Mouse (Mus musculus): ENCODE data around the gene Flt3.

The Flt3 gene

DNA sequence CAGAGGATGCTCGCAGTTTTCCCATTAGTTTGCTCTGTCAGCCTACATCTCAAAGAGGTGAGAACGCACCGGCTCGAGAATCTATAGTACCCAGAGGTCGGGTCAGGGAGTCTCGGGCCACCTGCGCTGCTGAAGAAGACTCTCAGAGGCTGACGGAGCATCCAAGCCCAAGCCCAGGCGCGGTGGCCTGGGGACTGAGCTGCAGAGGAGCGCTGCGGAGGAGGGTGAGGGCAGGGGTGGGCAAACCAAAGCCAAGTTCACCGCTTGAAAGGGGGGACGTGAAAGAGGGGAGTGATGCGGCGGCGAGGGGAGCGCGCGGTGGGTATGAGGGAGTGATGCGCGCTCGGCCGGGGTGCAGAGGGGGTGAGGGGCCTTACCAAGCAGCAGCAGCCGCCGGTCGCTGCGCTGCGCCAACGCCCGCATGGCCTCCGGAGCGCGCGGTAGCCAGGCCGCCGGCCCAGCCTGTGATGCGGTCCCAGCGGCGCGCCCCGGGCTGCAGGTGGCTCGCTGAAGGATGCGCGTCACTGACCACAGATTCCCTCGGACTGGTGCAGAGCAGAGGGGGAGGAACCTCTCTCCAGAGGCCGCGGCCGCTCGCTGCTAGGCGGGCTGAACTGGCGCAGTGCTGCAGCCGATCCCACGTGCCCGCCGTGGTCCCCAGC is at the start of gene Flt3:
TSS of gene Flt3 (minus strand) at position 647 of the 662 bp plus-strand sequence.
- peak; percentile 22 to 24 for DNase-seq (ENCODE audit: low spot score in 2 of 2)

DNA sequence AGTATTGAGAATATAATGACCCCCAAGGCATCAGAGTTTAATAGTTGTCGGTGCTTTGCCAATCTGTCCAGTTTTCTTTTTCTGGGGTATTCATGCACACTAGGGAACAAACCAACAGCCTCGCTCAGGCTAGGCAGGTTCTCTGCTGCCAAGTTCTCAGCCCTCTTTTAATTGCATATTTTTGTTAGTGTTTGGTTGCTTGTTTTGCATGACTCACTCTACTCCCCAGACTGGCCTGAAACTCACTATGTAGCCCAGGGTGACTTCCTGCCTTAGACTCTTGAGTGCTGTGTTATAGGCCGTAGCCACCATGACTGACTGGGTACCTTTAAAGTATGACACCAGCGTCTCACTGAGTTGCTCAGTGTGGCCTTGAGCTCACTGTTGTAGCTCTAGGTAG is 48.6 kb upstream of the Flt3 start:
- DNase-seq (ENCODE audit: low spot score in 2 of 2) = no peak

GRCm38 (mm10) chr5:147448526-147448925 is 48.2 kb upstream of the Flt3 start:
- no peak for DNase-seq (ENCODE audit: low spot score in 2 of 2)

- peak in 1 of 2 experiments; percentile 46 for DNase-seq (ENCODE audit: low spot score in 2 of 2)
Observed at GRCm38 (mm10) chr5:147445252-147445651, 45.0 kb upstream of the Flt3 start.

- DNase-seq (ENCODE audit: low spot score in 2 of 2) = no peak
Observed at GRCm38 (mm10) chr5:147444757-147445156, 44.5 kb upstream of the Flt3 start.

DNA sequence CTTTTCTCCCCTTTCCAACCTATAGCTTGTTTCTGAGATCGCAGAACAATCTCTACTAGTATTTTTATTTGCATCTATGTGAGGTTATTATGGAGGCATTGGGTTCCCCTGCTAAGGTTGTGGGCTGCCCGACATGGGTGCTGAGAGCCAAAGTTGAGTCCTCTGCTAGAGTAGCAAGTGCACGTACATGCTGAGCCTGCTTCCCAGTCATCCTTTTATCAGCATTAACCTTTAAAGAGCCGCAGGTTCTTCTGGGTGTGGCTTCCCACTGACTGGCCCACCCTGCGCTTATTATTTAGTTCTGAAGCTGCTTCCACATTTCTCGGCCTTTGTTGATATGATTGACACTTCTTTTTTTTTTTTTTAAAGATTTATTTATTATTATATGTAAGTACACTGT is 44.0 kb upstream of the Flt3 start:
- DNase-seq (ENCODE audit: low spot score in 2 of 2) = no peak

DNA sequence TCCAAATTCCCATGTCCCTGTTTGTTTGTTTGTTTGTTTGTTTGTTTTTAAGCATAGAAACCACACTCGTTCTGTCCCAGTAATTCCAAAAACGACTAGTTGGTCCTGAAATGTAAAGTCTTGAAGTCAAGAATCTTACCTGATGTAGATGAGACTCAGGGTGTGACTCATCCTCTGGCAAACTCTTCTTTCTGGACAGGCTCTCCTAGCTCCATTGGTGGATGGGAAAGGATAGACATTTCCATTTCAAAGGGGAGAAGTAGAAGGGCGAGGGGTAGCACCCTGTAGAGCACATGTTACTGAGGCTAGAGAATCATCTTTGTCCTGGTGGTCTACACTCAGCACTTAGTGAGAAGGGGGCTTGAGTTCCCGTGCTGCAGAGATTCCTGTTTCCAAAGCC is 42.5 kb upstream of the Flt3 start:
- DNase-seq (ENCODE audit: low spot score in 2 of 2) = no peak

DNA sequence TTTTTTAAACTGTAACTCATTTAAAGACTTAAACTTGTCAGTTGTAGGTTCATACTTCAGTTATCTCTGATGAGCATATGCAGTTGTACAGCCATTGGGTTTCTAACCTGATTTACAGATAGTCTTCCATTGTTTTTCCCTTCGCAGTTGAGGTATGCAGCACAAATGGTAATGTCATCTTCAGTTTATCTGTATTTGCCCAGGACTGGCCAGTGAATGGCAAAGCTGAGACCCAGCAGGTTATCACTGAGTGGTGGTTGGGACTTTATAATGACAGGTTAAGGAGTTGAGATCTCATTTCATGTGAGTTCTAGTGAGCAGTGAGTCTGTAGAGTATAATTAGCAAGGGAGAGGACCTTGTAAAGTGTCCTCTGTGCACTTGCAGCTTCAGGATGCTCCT is 41.7 kb upstream of the Flt3 start:
- no peak for DNase-seq (ENCODE audit: low spot score in 2 of 2)

DNA sequence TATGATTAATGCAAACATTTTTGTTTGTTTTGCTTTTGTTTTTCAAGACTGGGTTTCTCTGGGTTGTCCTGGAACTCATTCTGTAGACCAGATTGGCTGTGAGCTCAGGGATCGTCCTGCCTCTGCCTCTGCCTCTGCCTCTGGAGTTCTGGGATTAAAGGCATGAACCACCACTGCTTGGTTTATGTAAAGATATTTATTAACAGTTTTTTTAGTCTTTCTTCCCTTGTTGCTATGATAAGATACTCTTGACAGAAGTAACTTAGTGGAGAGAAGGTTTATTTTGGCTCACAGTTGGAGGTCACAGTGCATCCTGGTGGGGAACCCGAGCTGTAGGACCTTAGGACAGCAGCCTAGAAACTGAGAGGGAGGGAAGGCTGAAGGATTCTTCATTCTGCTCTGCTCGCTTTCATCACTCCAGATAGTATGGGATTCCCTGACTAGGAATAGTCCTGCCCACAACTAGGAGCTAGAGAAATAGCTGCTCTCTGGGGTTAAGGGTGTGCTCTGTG is 40.8 kb upstream of the Flt3 start:
- no peak for DNase-seq (ENCODE audit: low spot score in 2 of 2)

DNA sequence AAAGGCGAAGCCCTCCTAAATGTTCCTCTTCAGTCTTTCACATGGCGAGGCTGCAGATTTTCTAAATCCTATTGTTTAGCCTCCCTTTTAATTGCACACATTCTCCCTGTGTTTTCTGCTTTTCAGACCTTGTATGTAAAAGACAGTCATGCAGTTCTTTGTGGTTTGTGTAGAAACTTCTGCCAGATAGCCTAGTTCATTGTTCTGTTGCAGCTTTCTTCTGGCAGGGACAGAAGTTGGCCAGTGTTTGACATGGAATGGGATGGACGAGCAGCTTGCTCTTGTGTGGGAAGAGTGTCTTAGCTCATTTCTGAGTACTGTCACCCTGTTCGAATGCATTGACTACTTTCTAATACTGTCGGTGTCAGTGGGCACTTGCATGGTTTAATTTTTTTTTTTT is 36.2 kb upstream of the Flt3 start:
- no peak for DNase-seq (ENCODE audit: low spot score in 2 of 2)

DNA sequence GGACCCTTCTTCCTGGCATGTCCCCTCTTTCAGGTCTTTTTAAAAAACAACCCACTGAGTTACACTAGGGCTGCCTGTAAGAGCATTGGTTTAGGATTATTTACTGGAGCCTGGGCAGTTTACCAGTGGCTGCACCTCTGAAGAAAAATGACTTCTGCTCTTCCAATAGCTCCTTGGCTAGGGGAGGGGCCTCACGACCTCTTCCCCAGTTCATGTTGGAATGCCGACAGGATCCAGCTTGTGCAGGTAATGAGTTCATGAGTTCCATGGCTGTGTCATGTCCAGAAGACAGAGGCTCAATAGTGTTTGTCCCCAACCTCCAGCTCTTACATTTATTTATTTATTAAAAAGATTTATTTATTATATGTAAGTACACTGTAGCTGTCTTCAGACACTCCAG is 35.5 kb upstream of the Flt3 start:
- no peak for DNase-seq (ENCODE audit: low spot score in 2 of 2)

DNA sequence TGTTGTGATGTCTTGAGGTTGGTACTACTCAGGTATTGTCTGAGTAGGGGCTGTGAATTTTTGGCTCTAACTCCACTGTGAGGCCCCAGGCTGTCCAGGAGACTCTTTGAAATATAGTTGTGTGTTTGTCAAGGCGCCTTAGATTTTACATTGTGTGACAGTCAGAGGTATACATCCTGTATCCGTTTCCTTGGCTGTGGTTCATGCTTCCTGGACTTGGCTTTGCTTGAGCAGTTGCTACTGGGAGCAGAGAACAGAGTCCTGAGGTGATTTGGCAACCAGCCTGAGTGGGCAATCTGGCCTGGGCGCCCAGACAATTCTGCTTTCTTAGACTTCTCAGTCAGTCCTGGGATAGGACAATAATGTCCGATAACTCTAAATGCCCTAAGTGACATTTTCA is 34.9 kb upstream of the Flt3 start:
- DNase-seq (ENCODE audit: low spot score in 2 of 2) = no peak

DNA sequence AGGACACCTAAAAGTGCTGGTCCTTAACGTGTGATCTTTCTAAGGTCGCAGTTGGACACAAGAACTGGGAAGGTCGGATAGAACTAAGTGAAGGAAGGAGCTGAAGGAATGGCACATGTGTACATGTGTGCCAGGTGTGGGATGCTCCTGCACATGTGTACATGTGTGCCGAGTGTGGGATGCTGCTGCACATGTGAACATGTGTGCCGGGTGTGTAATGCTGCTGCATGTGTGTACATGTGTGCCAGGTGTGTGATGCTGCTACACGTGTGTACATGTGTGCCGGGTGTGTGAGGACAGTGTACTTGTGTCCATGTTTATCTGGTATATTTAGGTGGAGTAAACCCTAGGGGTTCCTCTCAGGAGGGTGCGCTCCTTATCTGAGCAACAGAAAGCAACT is 32.6 kb upstream of the Flt3 start:
- no peak for DNase-seq (ENCODE audit: low spot score in 2 of 2)

GRCm38 (mm10) chr5:147430936-147431839 is 30.9 kb upstream of the Flt3 start:
- DNase-seq (ENCODE audit: low spot score in 2 of 2) = peak; percentile 54 to 59

DNA sequence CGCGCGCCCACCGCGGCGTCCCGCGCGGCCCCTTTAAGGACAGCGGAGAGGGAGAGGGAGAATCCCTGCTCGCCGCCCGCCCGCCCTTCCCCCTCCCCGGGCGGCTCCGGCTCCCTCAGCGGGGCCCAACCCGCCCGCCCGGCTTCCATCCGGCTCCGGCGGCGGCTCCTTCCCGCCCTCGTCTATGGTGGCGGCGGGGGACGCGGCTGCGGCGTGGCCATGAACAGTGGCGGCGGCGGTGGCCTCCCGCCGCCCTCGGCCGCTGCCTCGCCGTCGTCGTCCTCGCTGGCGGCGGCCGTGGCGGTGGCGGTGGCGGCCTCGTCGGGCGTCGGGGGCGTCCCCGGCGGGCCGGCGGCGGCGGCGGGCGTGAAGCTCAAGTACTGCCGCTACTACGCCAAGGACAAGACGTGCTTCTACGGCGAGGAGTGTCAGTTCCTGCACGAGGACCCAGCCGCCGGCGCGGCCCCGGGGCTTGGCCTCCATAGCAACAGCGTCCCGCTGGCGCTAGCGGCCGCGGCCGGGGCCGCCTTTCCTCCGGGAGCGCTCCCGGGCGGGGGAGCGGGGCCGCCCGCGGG is 30.2 kb upstream of the Flt3 start:
- DNase-seq (ENCODE audit: low spot score in 2 of 2) = peak; percentile 20 to 40

- peak; percentile 95 to 97 for DNase-seq (ENCODE audit: low spot score in 2 of 2)
Observed at GRCm38 (mm10) chr5:147429535-147430305, 29.4 kb upstream of the Flt3 start, which contains the start of gene Pan3. Gene Pan3, plus strand, starts transcription at chr5:147430161.

GRCm38 (mm10) chr5:147426048-147426805 is 25.9 kb upstream of the Flt3 start:
- DNase-seq (ENCODE audit: low spot score in 2 of 2) = no peak

GRCm38 (mm10) chr5:147423612-147424011 is 23.3 kb upstream of the Flt3 start:
- no peak for DNase-seq (ENCODE audit: low spot score in 2 of 2)

GRCm38 (mm10) chr5:147418394-147419121 is 18.3 kb upstream of the Flt3 start:
- DNase-seq (ENCODE audit: low spot score in 2 of 2) = no peak

- no peak for DNase-seq (ENCODE audit: low spot score in 2 of 2)
Observed at GRCm38 (mm10) chr5:147417986-147418385, 17.7 kb upstream of the Flt3 start.

Measured in frontal cortex, postnatal 36 days (tissue).